Mouse (Mus musculus): ENCODE measurements around the gene Psmb11.

Gene Psmb11

GRCm38 (mm10) chr14:54621133-54621532, at the start of gene Psmb11:
Gene Psmb11, plus strand, starts transcription at chr14:54621433.
- no peak for DNase-seq (ENCODE audit: extremely low read depth, low read depth, low spot score)

- peak; percentile 34 for DNase-seq (ENCODE audit: extremely low read depth, low read depth, low spot score)
Observed at GRCm38 (mm10) chr14:54572122-54572521, 49.1 kb upstream of the Psmb11 start.

- no peak for DNase-seq (ENCODE audit: extremely low read depth, low read depth, low spot score)
Observed at GRCm38 (mm10) chr14:54572790-54573736, 48.2 kb upstream of the Psmb11 start.

- DNase-seq (ENCODE audit: extremely low read depth, low read depth, low spot score) = peak; percentile 51
Observed at GRCm38 (mm10) chr14:54574253-54574652, 47.0 kb upstream of the Psmb11 start.

- DNase-seq (ENCODE audit: extremely low read depth, low read depth, low spot score) = no peak
Observed at GRCm38 (mm10) chr14:54575031-54575430, 46.2 kb upstream of the Psmb11 start.

- no peak for DNase-seq (ENCODE audit: extremely low read depth, low read depth, low spot score)
Observed at GRCm38 (mm10) chr14:54575631-54576030, 45.6 kb upstream of the Psmb11 start.

- DNase-seq (ENCODE audit: extremely low read depth, low read depth, low spot score) = no peak
Observed at GRCm38 (mm10) chr14:54576241-54577088, 44.8 kb upstream of the Psmb11 start.

GRCm38 (mm10) chr14:54577089-54577982, 43.9 kb upstream of the Psmb11 start, which contains the start of gene Ajuba:
Gene Ajuba, minus strand, starts transcription at chr14:54577558.
- DNase-seq (ENCODE audit: extremely low read depth, low read depth, low spot score) = peak; percentile 25

- DNase-seq (ENCODE audit: extremely low read depth, low read depth, low spot score) = no peak
Observed at GRCm38 (mm10) chr14:54578063-54578462, 43.2 kb upstream of the Psmb11 start.

GRCm38 (mm10) chr14:54579638-54580037, 41.6 kb upstream of the Psmb11 start:
- no peak for DNase-seq (ENCODE audit: extremely low read depth, low read depth, low spot score)

- DNase-seq (ENCODE audit: extremely low read depth, low read depth, low spot score) = no peak
Observed at GRCm38 (mm10) chr14:54582536-54582935, 38.7 kb upstream of the Psmb11 start.

- DNase-seq (ENCODE audit: extremely low read depth, low read depth, low spot score) = no peak
Observed at GRCm38 (mm10) chr14:54583681-54584338, 37.4 kb upstream of the Psmb11 start.

GRCm38 (mm10) chr14:54591056-54591455, 30.2 kb upstream of the Psmb11 start:
- DNase-seq (ENCODE audit: extremely low read depth, low read depth, low spot score) = no peak

- no peak for DNase-seq (ENCODE audit: extremely low read depth, low read depth, low spot score)
Observed at GRCm38 (mm10) chr14:54592319-54592934, 28.8 kb upstream of the Psmb11 start.

- no peak for DNase-seq (ENCODE audit: extremely low read depth, low read depth, low spot score)
Observed at GRCm38 (mm10) chr14:54594055-54594454, 27.2 kb upstream of the Psmb11 start.

GRCm38 (mm10) chr14:54594631-54595414, 26.4 kb upstream of the Psmb11 start:
- no peak for DNase-seq (ENCODE audit: extremely low read depth, low read depth, low spot score)

GRCm38 (mm10) chr14:54597084-54597483, 24.1 kb upstream of the Psmb11 start:
- DNase-seq (ENCODE audit: extremely low read depth, low read depth, low spot score) = no peak

- no peak for DNase-seq (ENCODE audit: extremely low read depth, low read depth, low spot score)
Observed at GRCm38 (mm10) chr14:54601601-54602000, 19.6 kb upstream of the Psmb11 start.

- DNase-seq (ENCODE audit: extremely low read depth, low read depth, low spot score) = no peak
Observed at GRCm38 (mm10) chr14:54602613-54603012, 18.6 kb upstream of the Psmb11 start.

All from fat pad, adult 2 months (tissue).